Mouse (Mus musculus) left cerebral cortex, adult 2 months (tissue): ENCODE measurements around the gene Zfyve27. TPM values are rescaled to one million over a fixed set of nuclear protein-coding genes. Genes with fewer than 3 reads are reported as not detected.
A peak's percentile ranks its signal among the peaks of the same experiment; 100 is the strongest.

Experiments used
- DNase-seq, 2 experiments: peaks; one replicate each; pipeline ENCODE4 v3.0.0; 2021 to 2022; ENCODE audit warnings: low spot score in 2 of 2, mixed read lengths in 1 of 2; ENCODE audit errors: extremely low spot score in 1 of 2
- H3K27ac ChIP-seq: fragments of 200-600 bp; 2 replicates; pipeline ENCODE4 v1.8.1; 2022
- H3K4me3 ChIP-seq: fragments of 200-600 bp; 2 replicates; pipeline ENCODE4 v1.8.1; 2022
- CTCF ChIP-seq: fragments of 200-600 bp; IDR thresholded peaks from 2 replicates; pipeline ENCODE4 v1.8.1; 2022; ENCODE audit warnings: antibody characterized with exemption, mild to moderate bottlenecking, moderate library complexity
- intact Hi-C: fragments of 180-260 bp; cut with DNase I; formaldehyde crosslinking; loops from one replicate; pipeline ENCODE4 v1.15.1; 2025
- total RNA-seq, 2 experiments: library from RNA; stranded (reverse); gene quantifications; 2 replicates each; pipeline ENCODE4 v1.2.3; 2021

The Zfyve27 gene
- total RNA-seq, 2 experiments from 2014 or later: 87.7 to 107 TPM

DNA sequence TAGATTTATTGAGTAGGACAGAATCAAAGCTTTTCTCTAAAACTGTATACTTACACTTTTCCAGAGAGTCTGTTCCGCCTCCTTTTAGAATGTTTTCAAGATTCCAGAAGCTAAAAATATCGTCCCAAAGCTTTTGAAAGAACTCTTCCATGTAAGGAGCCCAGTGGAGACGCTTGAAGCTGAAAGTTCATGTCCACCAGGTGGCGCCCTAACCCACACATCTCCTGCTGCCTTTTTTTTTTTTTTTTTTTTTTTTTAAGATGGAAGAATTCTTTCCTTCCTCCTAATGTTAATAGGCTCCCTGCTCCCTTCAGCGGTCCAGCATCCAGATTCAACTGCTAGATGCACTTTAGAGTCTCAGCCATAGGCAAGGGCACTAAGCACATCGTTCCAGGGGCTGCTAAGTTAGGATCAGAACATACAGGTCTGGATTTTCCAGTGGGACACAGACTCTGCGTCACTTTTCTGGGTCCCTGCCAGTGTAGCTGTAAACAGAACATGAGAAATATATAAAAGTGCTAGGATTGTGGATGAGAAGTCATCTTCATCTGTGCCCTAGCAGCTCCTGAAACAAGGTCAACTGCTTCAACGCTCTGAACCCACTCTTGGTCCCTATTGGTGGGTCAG lies 19.1 kb upstream of the Zfyve27 start:
- DNase-seq: peak; percentile 84
- peak; percentile 78 for TF ChIP-seq CTCF
- no peak overlapping the region for H3K4me3 ChIP-seq
- peak overlapping the region; percentile 53 for H3K27ac ChIP-seq
- intact Hi-C loops: loop anchor here (1.0 to 2.0 kb wide), 2 partner anchors 16 to 22 kb away; partner anchors contain the start of gene Avpi1

DNA sequence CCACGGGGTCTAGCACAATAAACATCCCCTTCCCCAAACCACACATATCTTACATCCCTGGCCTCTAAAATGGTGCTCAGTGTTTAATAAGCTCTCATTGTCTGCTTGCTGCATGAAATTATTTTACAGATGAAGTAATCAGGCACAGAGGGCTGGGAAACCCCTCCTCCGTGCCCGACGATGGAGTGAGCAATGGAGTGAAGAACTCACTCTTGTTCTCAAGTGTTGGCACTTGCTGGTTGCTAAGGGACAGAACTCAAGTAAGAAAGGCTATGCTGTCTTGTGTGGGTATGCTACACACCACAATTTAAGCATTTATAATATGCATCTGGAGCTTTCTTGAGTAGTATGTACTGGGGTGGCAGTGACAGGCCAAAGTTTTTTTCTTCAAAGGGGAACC lies 18.5 kb upstream of the Zfyve27 start:
- intact Hi-C loops: loop anchor here (2.0 kb wide), 1 partner anchor 16 kb away; the partner anchor contains the start of gene Avpi1
- peak overlapping the region; percentile 53 for H3K27ac ChIP-seq
- no peak for TF ChIP-seq CTCF

DNA sequence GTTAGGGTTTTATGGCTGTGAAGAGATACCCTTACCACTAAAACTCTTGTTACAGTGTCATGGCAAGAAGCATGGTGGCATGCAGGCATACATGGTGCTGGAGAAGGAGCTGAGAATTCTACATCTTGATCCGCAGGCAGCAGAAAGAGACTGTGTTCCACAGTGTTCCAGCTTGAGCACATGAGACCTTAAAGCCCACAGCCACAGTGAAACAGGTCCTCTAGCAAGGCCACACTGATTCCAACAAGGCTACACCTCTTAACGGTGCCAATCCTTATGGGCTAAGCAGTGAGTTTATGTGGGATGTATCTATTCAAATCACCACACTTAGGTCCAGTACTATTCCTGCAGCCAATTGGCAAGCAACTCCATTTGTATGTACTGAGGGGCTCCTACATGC lies 18.0 kb upstream of the Zfyve27 start:
- DNase-seq: no peak
- intact Hi-C loops: loop anchor here (2.0 kb wide), 1 partner anchor 17 kb away; the partner anchor contains the start of gene Avpi1
- Histone ChIP-seq H3K27ac (no peak overlapping the region), H3K4me3 (no peak overlapping the region)
- TF ChIP-seq CTCF: no peak

More for the DNA sequence above, 18.5 kb upstream of the Zfyve27 start:
- H3K4me3 ChIP-seq: no peak overlapping the region
- DNase-seq: no peak

DNA sequence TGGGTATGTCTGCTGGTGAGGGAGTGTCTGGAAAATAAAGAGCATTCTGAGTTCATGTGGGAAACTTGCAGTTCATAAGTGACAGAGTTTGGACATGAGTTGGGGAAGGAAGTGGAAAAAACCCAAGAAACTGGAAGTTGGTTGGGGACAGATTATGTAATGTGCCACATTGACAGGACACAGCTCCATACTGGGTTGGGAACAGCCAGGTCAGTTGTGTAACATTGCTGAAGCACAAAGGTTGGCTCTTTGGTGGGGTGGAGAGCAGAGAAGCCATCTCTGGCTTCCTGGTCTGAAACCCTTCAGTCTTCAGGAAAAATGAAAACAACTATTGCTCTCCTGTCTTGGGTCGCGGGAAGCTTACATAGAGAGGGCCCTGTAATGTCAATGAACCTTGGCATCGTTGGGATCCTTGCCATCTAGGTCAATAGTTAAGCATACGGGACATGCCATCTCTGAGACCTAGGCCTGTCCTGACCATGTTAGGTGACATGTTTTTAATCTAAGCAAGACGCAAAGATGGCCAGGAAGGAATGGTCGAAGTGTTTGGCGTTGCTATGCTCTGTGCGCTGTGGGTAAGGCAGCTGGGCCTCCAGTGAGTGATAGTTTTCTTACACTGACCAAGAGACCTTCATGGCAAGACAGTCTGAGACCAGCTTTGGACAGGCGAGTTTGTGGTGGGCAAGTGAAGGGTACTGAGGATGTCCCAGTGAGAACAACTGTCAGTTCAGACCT lies 17.3 kb upstream of the Zfyve27 start:
- Histone ChIP-seq H3K27ac (peak overlapping the region; percentile 84), H3K4me3 (no peak overlapping the region)
- no peak for DNase-seq
- no peak for TF ChIP-seq CTCF
- intact Hi-C loops: no loop called here

DNA sequence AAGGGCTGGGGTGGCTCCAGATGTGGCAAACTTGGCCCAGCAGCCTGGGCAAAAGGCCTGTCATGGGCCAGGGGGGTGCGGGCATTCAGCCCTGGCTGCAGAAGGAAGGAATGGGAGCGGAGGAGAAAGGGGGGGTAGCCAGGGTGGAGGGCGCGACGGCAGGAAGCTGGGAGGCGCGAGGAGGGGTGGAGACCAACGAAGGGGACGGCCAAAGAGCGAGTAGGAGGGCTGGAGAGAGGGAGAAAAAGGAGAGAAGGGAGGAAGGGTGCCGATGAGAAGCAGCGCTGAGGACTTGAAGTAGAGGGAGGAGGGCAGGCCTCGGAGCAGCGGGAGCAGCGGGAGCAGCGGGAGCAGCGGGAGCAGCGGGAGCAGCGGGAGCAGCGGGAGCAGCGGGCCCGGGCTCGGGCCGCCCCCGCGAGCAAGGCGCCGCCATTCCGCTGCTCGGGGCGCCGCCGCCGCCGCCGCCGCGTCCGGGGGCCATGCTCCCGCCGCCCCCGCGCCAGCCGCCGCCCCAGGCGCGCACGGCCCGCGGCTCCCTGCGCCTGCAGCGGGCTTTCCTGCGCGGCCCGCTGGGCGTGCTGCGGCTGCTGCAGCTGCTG lies 16.5 kb upstream of the Zfyve27 start, which contains the start of gene Marveld1:
Gene Marveld1 (plus strand): TSS at position 231 of the 599 bp plus-strand sequence.
- intact Hi-C loops: no loop called here
- TF ChIP-seq CTCF: no peak
- Histone ChIP-seq H3K27ac (peak within 1 kb of the TSS; percentile 97), H3K4me3 (peak within 1 kb of the TSS; percentile 66)
- DNase-seq: peak in 1 of 2 experiments; percentile 53

DNA sequence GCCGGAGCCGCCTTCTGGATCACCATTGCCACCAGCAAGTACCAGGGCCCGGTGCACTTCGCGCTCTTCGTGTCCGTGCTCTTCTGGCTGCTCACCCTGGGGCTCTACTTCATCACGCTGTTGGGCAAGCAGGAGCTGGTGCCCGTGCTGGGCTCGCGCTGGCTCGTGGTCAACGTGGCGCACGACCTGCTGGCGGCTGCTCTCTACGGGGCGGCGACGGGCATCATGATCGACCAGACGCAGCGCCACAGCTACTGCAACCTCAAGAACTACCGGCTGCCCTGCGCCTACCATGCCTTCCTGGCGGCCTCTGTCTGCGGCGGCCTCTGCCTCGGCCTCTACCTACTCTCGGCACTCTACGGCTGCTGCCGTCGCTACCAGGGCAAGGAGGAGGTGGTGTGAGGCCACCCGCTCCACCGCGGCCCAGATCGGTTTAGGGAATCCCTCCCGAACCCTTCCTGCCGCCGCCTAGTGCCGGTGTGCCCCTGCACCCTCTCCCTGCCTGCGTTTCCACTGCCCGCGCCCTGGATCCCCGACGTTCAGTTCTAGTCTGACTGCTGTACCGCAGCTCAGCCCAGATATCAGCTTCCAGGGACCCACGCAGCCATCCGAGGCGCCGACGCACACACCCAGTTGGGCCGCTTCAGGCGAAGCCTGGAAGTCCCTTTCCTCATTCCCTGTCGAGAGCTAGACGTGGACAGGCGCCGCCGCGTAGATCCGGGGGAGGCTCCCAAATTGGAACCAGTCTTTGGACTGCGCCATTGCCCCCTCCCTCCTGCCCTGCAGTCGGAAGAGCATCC lies 15.8 kb upstream of the Zfyve27 start:
- peak overlapping the region; percentile 66 for H3K4me3 ChIP-seq
- H3K27ac ChIP-seq: peak overlapping the region; percentile 97
- DNase-seq: peak in 1 of 2 experiments; percentile 73
- intact Hi-C loops: no loop called here
- no peak for TF ChIP-seq CTCF

DNA sequence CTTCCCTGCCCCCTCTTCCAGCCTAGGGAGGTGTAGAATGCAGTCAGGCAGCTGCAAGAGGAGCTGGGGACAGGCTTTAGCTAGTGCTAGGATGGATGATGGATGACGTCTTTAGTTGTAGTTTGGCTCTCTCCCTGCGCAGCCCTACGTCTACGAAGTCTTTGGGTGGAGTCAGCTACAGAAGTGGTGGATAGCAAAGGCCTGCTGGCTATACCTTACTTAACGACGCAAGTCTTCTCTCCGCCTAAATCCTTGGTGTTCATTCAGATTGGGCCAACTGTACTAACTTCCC lies 15.2 kb upstream of the Zfyve27 start:
- intact Hi-C loops: no loop called here
- no peak for TF ChIP-seq CTCF
- peak overlapping the region; percentile 66 for H3K4me3 ChIP-seq
- H3K27ac ChIP-seq: peak overlapping the region; percentile 97
- no peak for DNase-seq

DNA sequence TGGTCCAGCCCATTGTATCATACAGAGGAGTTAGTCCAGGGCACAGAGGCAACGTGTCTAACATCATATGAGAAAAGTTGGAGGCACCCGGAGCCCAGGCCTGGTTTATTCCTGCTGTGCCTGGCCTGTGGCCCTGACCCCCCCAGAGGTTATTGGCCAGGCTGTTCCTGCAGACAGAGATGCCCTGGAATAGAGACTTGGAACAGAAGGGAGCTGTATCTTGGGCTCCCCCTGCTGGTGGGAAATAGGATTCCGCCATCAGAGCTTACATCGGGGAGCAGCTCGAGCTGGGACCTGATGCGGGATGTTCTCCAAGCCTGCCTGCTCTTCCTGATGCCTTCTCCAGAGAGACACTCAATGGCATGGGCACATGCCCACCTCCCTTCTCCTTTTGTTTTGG lies 11.8 kb upstream of the Zfyve27 start:
- Histone ChIP-seq H3K4me3 (no peak overlapping the region), H3K27ac (no peak overlapping the region)
- peak; percentile 98 for TF ChIP-seq CTCF
- intact Hi-C loops: loop anchor here (2.0 to 5.0 kb wide), 2 partner anchors 61 to 115 kb away; partner anchors contain the start of genes Ankrd2 and Pi4k2a
- DNase-seq: peak; percentile 82 to 88

DNA sequence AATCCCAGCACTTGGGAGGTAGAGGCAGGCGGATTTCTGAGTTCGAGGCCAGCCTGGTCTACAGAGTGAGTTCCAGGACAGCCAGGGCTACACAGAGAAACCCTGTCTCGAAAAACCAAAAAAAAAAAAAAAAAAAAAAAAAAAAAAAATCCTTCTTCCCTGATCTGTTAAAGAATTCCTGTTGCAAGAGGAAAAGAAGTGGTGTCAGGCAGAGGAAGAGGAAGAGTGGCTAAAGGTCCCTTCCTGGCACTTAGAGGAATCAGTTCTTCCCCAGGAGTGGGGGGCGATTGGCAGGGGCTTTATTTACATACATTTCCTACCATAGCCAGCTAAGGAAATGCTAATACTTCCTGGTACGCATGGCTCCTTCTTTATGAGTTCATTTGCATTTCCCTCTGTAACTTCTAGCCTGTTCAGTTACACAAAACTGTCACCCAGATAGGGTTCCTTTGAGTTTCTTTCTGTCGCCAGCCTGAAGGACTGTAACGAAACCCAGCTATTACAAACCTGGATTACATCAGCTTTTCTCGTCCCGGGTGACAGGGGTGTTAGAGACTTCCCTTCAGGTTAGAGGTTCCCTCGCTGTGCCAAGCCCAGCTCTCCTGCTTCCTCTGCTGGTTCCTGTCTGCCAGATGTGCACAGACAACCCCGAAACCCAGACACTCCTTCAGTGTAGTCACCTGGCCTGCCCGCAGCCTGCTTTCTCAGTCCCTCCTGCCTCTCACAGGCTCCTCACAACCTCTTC lies 6.1 kb upstream of the Zfyve27 start:
- intact Hi-C loops: no loop called here
- no peak for DNase-seq
- TF ChIP-seq CTCF: no peak
- Histone ChIP-seq H3K27ac (no peak overlapping the region), H3K4me3 (no peak overlapping the region)

DNA sequence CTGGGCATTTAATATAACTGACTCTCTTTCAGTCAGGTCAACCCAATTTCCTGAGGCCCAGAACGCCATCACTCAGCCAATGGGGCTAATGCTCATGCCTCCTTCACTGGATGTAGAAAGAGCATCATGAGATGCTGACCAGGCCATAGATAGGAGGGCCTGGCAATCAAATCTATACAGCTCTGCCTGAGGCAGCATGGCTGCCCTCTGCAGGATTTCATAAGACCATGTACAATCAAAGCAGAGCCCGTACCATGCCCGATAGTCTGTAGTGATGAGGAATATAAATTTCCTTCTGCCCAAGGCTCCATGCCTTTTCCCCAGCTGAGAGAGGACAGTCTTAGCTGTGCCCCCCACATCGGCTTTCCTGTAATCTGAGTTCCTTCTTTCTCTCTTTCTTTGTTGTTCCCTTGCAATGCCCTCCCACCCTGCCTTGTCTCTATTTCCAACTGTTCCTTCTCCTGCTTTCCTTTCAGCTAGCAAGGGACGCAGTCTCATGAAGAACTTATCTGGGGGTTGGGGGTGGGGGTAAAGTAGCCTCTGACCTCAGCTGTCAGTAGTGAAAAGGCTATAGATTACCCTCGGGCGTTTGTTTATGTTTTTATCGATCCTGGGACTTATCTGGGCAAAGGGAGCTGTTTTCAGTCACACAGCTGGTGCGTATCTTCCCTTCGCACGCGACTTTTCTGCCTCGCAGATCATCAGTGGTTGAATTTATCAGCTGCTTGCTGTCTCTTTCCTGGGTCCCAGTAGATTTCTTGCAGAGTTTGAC lies 5.3 kb upstream of the Zfyve27 start:
- no peak; the same call in 1 of the 2 replicates for TF ChIP-seq CTCF

More for the DNA sequence above, 5.3 kb upstream of the Zfyve27 start:
- DNase-seq: no peak
- Histone ChIP-seq H3K27ac (no peak overlapping the region), H3K4me3 (no peak overlapping the region)
- intact Hi-C loops: no loop called here
